23 mouse cellular contexts compared by ENCODE assay signal in genomic region chr2:80772455-80772854, GRCm38 (mm10).
DNase-seq lines count a peak whose midpoint lies in the region; ATAC-seq and TF ChIP-seq lines count a peak whose summit lies in the region.
"Had no signal": no experiment of that assay in that cellular context is flagged by ENCODE, and none has a peak within 500 bp of the region (broad histone marks: within the 10 kb centered on the region; RNA-seq: fewer than 3 reads in every experiment).

No protein-coding gene starts in this region.

- DNase-seq in forebrain, postnatal 0 days, result no peak
- DNase-seq in forebrain, embryonic 11.5 days (ENCODE audit: low spot score), result no peak
- peak; percentile 48 for DNase-seq in midbrain, postnatal 0 days (ENCODE audit: low spot score)
- peak; percentile 15 for DNase-seq in cerebellum, adult 9-11 months
- no peak for DNase-seq in neural tube, embryonic 10.5 days (ENCODE audit: extremely low spot score, low spot score)
- DNase-seq: gastrocnemius, postnatal 25 days; heart, adult 18-20 months; heart, postnatal 10 days; kidney, adult 2 months; kidney, postnatal 10 days; lung, embryonic 14.5 days; thymus, postnatal 14 days had no signal

- H3K4me3 ChIP-seq in forebrain, postnatal 0 days (ENCODE audit: low read depth, low read length), result no peak overlapping the region
- H3K4me3 ChIP-seq in forebrain, embryonic 11.5 days (ENCODE audit: low read depth, low read length), result no peak overlapping the region
- H3K4me3 ChIP-seq in midbrain, postnatal 0 days (ENCODE audit: low read depth, low read length), result no peak overlapping the region
- H3K4me3 ChIP-seq in midbrain, embryonic 13.5 days (replicated peaks), result no peak overlapping the region
- H3K4me3 ChIP-seq: forebrain, embryonic 13.5 days; heart, embryonic 12.5 days; hindbrain, embryonic 10.5 days; left cerebral cortex, adult 2 months; limb, embryonic 15.5 days; midbrain, embryonic 12.5 days; neural tube, embryonic 12.5 days had no signal

- H3K27me3 ChIP-seq in forebrain, postnatal 0 days (ENCODE audit: insufficient read depth, low read length), result no peaks in the 10 kb centered on the region
- no peaks in the 10 kb centered on the region for H3K27me3 ChIP-seq in forebrain, embryonic 11.5 days (ENCODE audit: control insufficient read depth, insufficient read depth, low read length)
- H3K27me3 ChIP-seq in midbrain, postnatal 0 days (ENCODE audit: insufficient read depth, low read length), result no peaks in the 10 kb centered on the region
- no peaks in the 10 kb centered on the region for H3K27me3 ChIP-seq in midbrain, embryonic 13.5 days
- H3K27me3 ChIP-seq: forebrain, embryonic 13.5 days; heart, embryonic 12.5 days; limb, embryonic 15.5 days; midbrain, embryonic 12.5 days; neural tube, embryonic 12.5 days had no signal

- 0 out of 2 replicates have a peak, but pooled peaks have one; percentile 32 for ATAC-seq in forebrain, postnatal 0 days
- no peak for ATAC-seq in forebrain, embryonic 11.5 days (replicated peaks; ENCODE audit: low FRiP score)
- no peak for ATAC-seq in midbrain, postnatal 0 days (ENCODE audit: low FRiP score)
- no peak for ATAC-seq in midbrain, embryonic 13.5 days
- no peak for ATAC-seq in erythroid progenitor cell, adult 5-6 weeks (replicated peaks; ENCODE audit: low FRiP score, poor library complexity, severe bottlenecking)
- ATAC-seq: forebrain, embryonic 13.5 days; inflammation-experienced regulatory T-cells, adult 6 months had no signal

- H3K9me3 ChIP-seq in forebrain, postnatal 0 days (ENCODE audit: low read length), result no peaks in the 10 kb centered on the region
- no peaks in the 10 kb centered on the region for H3K9me3 ChIP-seq in forebrain, embryonic 11.5 days (ENCODE audit: control insufficient read depth, low read length)
- no peaks in the 10 kb centered on the region for H3K9me3 ChIP-seq in midbrain, postnatal 0 days (ENCODE audit: low read length)
- no peaks in the 10 kb centered on the region for H3K9me3 ChIP-seq in midbrain, embryonic 13.5 days
- H3K9me3 ChIP-seq: forebrain, embryonic 13.5 days; heart, embryonic 12.5 days; hindbrain, embryonic 10.5 days; limb, embryonic 15.5 days; midbrain, embryonic 12.5 days; neural tube, embryonic 12.5 days had no signal

- H3K4me1 ChIP-seq in forebrain, postnatal 0 days (ENCODE audit: insufficient read depth), result no peaks in the 10 kb centered on the region
- no peaks in the 10 kb centered on the region for H3K4me1 ChIP-seq in forebrain, embryonic 11.5 days (replicated peaks; ENCODE audit: control insufficient read depth, insufficient read depth, low read length)
- H3K4me1 ChIP-seq in midbrain, postnatal 0 days (ENCODE audit: insufficient read depth, low read length), result no peaks in the 10 kb centered on the region
- no peaks in the 10 kb centered on the region for H3K4me1 ChIP-seq in midbrain, embryonic 13.5 days (replicated peaks)
- H3K4me1 ChIP-seq: forebrain, embryonic 13.5 days; heart, embryonic 12.5 days; hindbrain, embryonic 10.5 days; limb, embryonic 15.5 days; midbrain, embryonic 12.5 days; neural tube, embryonic 12.5 days had no signal

- peak; percentile 19; the same call in 1 of the 2 replicates for TF ChIP-seq CTCF in forebrain, postnatal 0 days (IDR thresholded peaks at IDR 0.05; ENCODE audit: low read depth)
- peak; percentile 25 for TF ChIP-seq CTCF in midbrain, postnatal 0 days (IDR thresholded peaks at IDR 0.05)

- H3K27ac ChIP-seq in forebrain, postnatal 0 days (ENCODE audit: low read depth, low read length), result no peak overlapping the region
- no peak overlapping the region for H3K27ac ChIP-seq in forebrain, embryonic 11.5 days (ENCODE audit: low read depth, low read length)
- H3K27ac ChIP-seq in midbrain, postnatal 0 days (ENCODE audit: low read depth, low read length), result no peak overlapping the region
- H3K27ac ChIP-seq in midbrain, embryonic 13.5 days, result no peak overlapping the region
- H3K27ac ChIP-seq: forebrain, embryonic 13.5 days; hindbrain, embryonic 10.5 days; left cerebral cortex, adult 2 months; limb, embryonic 15.5 days; liver, embryonic 14.5 days; midbrain, embryonic 12.5 days; neural tube, embryonic 12.5 days had no signal

- H3K9ac ChIP-seq in forebrain, postnatal 0 days, result no peak overlapping the region
- no peak overlapping the region for H3K9ac ChIP-seq in forebrain, embryonic 11.5 days (ENCODE audit: low read length)
- no peak overlapping the region for H3K9ac ChIP-seq in midbrain, postnatal 0 days (replicated peaks; ENCODE audit: low read length, poor library complexity, severe bottlenecking)
- H3K9ac ChIP-seq in midbrain, embryonic 13.5 days (replicated peaks), result no peak overlapping the region
- H3K9ac ChIP-seq: forebrain, embryonic 13.5 days; heart, embryonic 12.5 days; limb, embryonic 15.5 days; liver, embryonic 14.5 days; lung, embryonic 14.5 days; midbrain, embryonic 12.5 days; neural tube, embryonic 12.5 days had no signal

- WGBS in forebrain, postnatal 0 days, result 49% methylated on average over 3 of the region's 3 CpGs
- WGBS in forebrain, embryonic 11.5 days, result 87% methylated on average over 3 of the region's 3 CpGs
- 73% methylated on average over 3 of the region's 3 CpGs for WGBS in midbrain, postnatal 0 days
- 78% methylated on average over 3 of the region's 3 CpGs for WGBS in midbrain, embryonic 13.5 days

- H3K4me2 ChIP-seq in forebrain, postnatal 0 days (ENCODE audit: low read depth), result no peak overlapping the region
- H3K4me2 ChIP-seq in forebrain, embryonic 11.5 days (ENCODE audit: low read depth, low read length, severe bottlenecking), result no peak overlapping the region
- no peak overlapping the region for H3K4me2 ChIP-seq in midbrain, postnatal 0 days (ENCODE audit: low read depth, low read length, poor library complexity, severe bottlenecking)
- H3K4me2 ChIP-seq in midbrain, embryonic 13.5 days (replicated peaks), result no peak overlapping the region
- H3K4me2 ChIP-seq: forebrain, embryonic 13.5 days; heart, embryonic 12.5 days; limb, embryonic 15.5 days; lung, embryonic 14.5 days; midbrain, embryonic 12.5 days; neural tube, embryonic 12.5 days had no signal

- no peaks in the 10 kb centered on the region for H3K36me3 ChIP-seq in forebrain, postnatal 0 days (ENCODE audit: insufficient read depth)
- no peaks in the 10 kb centered on the region for H3K36me3 ChIP-seq in forebrain, embryonic 11.5 days (ENCODE audit: control insufficient read depth, insufficient read depth, low read length)
- H3K36me3 ChIP-seq in midbrain, postnatal 0 days (ENCODE audit: insufficient read depth, low read length), result no peaks in the 10 kb centered on the region
- no peaks in the 10 kb centered on the region for H3K36me3 ChIP-seq in midbrain, embryonic 13.5 days
- H3K36me3 ChIP-seq: heart, embryonic 12.5 days; hindbrain, embryonic 10.5 days; limb, embryonic 15.5 days; midbrain, embryonic 12.5 days; neural tube, embryonic 12.5 days had no signal

Comparison
In these comparisons a context has a peak if more than half of its experiments do, and no peak if none do; other contexts are left out.
1. DNase-seq: peak in midbrain, postnatal 0 days (single experiment) and cerebellum, adult 9-11 months (single experiment); none in forebrain, postnatal 0 days (single experiment), forebrain, embryonic 11.5 days (single experiment) and neural tube, embryonic 10.5 days (single experiment).